Mouse (Mus musculus): ENCODE results near the gene Pias4. TPM values are rescaled to one million over a fixed set of nuclear protein-coding genes. Genes with fewer than 3 reads are reported as not detected.
"Not testable (repeated sequence)": the region's sequence is repeated elsewhere in the genome, so short reads cannot be mapped to it uniquely, and the experiment has no call there.

The Pias4 gene
- polyA plus RNA-seq (2016; fragmentation: Nextera tagmentation; extraction: Ambion mirVana): 57.7 and 62.1 TPM in 2 replicates

- peaks cover 26% of the 10 kb centered on the region for H3K4me1 ChIP-seq (replicated peaks)
- H3K4me2 ChIP-seq: peak within 1 kb of the TSS; percentile 92
- no peaks in the 10 kb centered on the region for H3K27me3 ChIP-seq
- H3K36me3 ChIP-seq: peaks cover 30% of the 10 kb centered on the region
- H3K27ac ChIP-seq: peak within 1 kb of the TSS; percentile 84
- H3K9me3 ChIP-seq: no peaks in the 10 kb centered on the region
- H3K4me3 ChIP-seq (replicated peaks): peak within 1 kb of the TSS; percentile 93
- under 1% methylated on average over 61 of the region's 64 CpGs for WGBS
- H3K9ac ChIP-seq (replicated peaks): peak within 1 kb of the TSS; percentile 85
- peak; percentile 74 for ATAC-seq (ENCODE audit: insufficient number of reproducible peaks, insufficient read depth, low FRiP score, low TSS enrichment, low read depth)
Observed at GRCm38 (mm10) chr10:81167200-81168086, at the start of gene Pias4. Gene Pias4 (minus strand): TSS chr10:81167923.

GRCm38 (mm10) chr10:81217267-81217666, 49.5 kb upstream of the Pias4 start:
- not testable (repeated sequence) for H3K4me1 ChIP-seq (replicated peaks); H3K4me3 ChIP-seq (replicated peaks); H3K9ac ChIP-seq (replicated peaks); H3K4me2 ChIP-seq; H3K36me3 ChIP-seq; H3K27ac ChIP-seq; H3K9me3 ChIP-seq; ATAC-seq (ENCODE audit: insufficient number of reproducible peaks, insufficient read depth, low FRiP score, low TSS enrichment, low read depth)
- WGBS: 4% methylated on average over 1 of the region's 1 CpGs
- peaks cover 13% of the 10 kb centered on the region for H3K27me3 ChIP-seq

- H3K27me3 ChIP-seq: peaks cover 13% of the 10 kb centered on the region
- no peak overlapping the region for H3K27ac ChIP-seq
- H3K4me2 ChIP-seq: no peak overlapping the region
- no peak for ATAC-seq (ENCODE audit: insufficient number of reproducible peaks, insufficient read depth, low FRiP score, low TSS enrichment, low read depth)
- no peaks in the 10 kb centered on the region for H3K4me1 ChIP-seq (replicated peaks)
- WGBS: 89% methylated on average over 6 of the region's 6 CpGs
- H3K9me3 ChIP-seq: no peaks in the 10 kb centered on the region; the same call in 1 of the 2 replicates
- H3K9ac ChIP-seq (replicated peaks): no peak overlapping the region
- H3K36me3 ChIP-seq: no peaks in the 10 kb centered on the region
- no peak overlapping the region for H3K4me3 ChIP-seq (replicated peaks)
Observed at GRCm38 (mm10) chr10:81216810-81217209, 49.1 kb upstream of the Pias4 start.

- no peaks in the 10 kb centered on the region for H3K36me3 ChIP-seq
- no peak overlapping the region for H3K27ac ChIP-seq
- no peaks in the 10 kb centered on the region; the same call in 1 of the 2 replicates for H3K9me3 ChIP-seq
- no peaks in the 10 kb centered on the region for H3K4me1 ChIP-seq (replicated peaks)
- no peak overlapping the region for H3K9ac ChIP-seq (replicated peaks)
- ATAC-seq (ENCODE audit: insufficient number of reproducible peaks, insufficient read depth, low FRiP score, low TSS enrichment, low read depth): no peak
- 83% methylated on average over 6 of the region's 6 CpGs for WGBS
- H3K27me3 ChIP-seq: peaks cover 13% of the 10 kb centered on the region
- H3K4me3 ChIP-seq (replicated peaks): no peak overlapping the region
- no peak overlapping the region for H3K4me2 ChIP-seq
Observed at GRCm38 (mm10) chr10:81216260-81216659, 48.5 kb upstream of the Pias4 start.

- 0 out of 2 replicates have a peak, but pooled peaks cover 2% of the 10 kb centered on the region for H3K27me3 ChIP-seq
- no peak overlapping the region for H3K4me3 ChIP-seq (replicated peaks)
- H3K4me2 ChIP-seq: no peak overlapping the region
- H3K4me1 ChIP-seq (replicated peaks): no peaks in the 10 kb centered on the region
- 94% methylated on average over 5 of the region's 5 CpGs for whole genome bisulfite sequencing
- ATAC-seq (ENCODE audit: insufficient number of reproducible peaks, insufficient read depth, low FRiP score, low TSS enrichment, low read depth): no peak
- H3K27ac ChIP-seq: no peak overlapping the region
- H3K9me3 ChIP-seq: peaks cover 5% of the 10 kb centered on the region
- H3K36me3 ChIP-seq: no peaks in the 10 kb centered on the region
- H3K9ac ChIP-seq (replicated peaks): no peak overlapping the region
Observed at GRCm38 (mm10) chr10:81210154-81210553, 42.4 kb upstream of the Pias4 start.

GRCm38 (mm10) chr10:81204137-81204536, 36.4 kb upstream of the Pias4 start:
- Histone ChIP-seq H3K4me1 (replicated peaks) (no peaks in the 10 kb centered on the region), H3K9ac (replicated peaks) (no peak overlapping the region), H3K9me3 (no peaks in the 10 kb centered on the region), H3K27me3 (peaks cover 19% of the 10 kb centered on the region), H3K4me2 (no peak overlapping the region), H3K27ac (no peak overlapping the region), H3K36me3 (no peaks in the 10 kb centered on the region), H3K4me3 (replicated peaks) (no peak overlapping the region)
- WGBS: 70% methylated on average over 4 of the region's 4 CpGs
- ATAC-seq (ENCODE audit: insufficient number of reproducible peaks, insufficient read depth, low FRiP score, low TSS enrichment, low read depth): no peak

- Histone ChIP-seq H3K9me3 (no peaks in the 10 kb centered on the region), H3K9ac (replicated peaks) (no peak overlapping the region), H3K4me3 (replicated peaks) (no peak overlapping the region), H3K27me3 (peaks cover 25% of the 10 kb centered on the region), H3K4me1 (replicated peaks) (no peaks in the 10 kb centered on the region), H3K27ac (no peak overlapping the region), H3K36me3 (no peaks in the 10 kb centered on the region), H3K4me2 (no peak overlapping the region)
- WGBS: 64% methylated on average over 8 of the region's 8 CpGs
- no peak for ATAC-seq (ENCODE audit: insufficient number of reproducible peaks, insufficient read depth, low FRiP score, low TSS enrichment, low read depth)
Observed at GRCm38 (mm10) chr10:81202978-81203720, 35.4 kb upstream of the Pias4 start.

GRCm38 (mm10) chr10:81201807-81202758, 34.4 kb upstream of the Pias4 start, which contains the start of gene Nmrk2:
Gene Nmrk2 (minus strand): TSS chr10:81202051.
- 56% methylated on average over 13 of the region's 13 CpGs for WGBS

GRCm38 (mm10) chr10:81200605-81201287, 33.0 kb upstream of the Pias4 start:
- Histone ChIP-seq H3K4me3 (replicated peaks) (no peak overlapping the region), H3K36me3 (no peaks in the 10 kb centered on the region), H3K4me2 (no peak overlapping the region), H3K4me1 (replicated peaks) (no peaks in the 10 kb centered on the region), H3K9ac (replicated peaks) (0 out of 2 replicates have a peak overlapping the region, but pooled peaks have one; percentile 23), H3K27me3 (peaks cover 44% of the 10 kb centered on the region), H3K27ac (no peak overlapping the region), H3K9me3 (no peaks in the 10 kb centered on the region)
- no peak for ATAC-seq (ENCODE audit: insufficient number of reproducible peaks, insufficient read depth, low FRiP score, low TSS enrichment, low read depth)
- WGBS: 73% methylated on average over 20 of the region's 20 CpGs

More at GRCm38 (mm10) chr10:81201807-81202758, 34.4 kb upstream of the Pias4 start, which contains the start of gene Nmrk2:
- ATAC-seq (ENCODE audit: insufficient number of reproducible peaks, insufficient read depth, low FRiP score, low TSS enrichment, low read depth): no peak
- Histone ChIP-seq H3K4me1 (replicated peaks) (no peaks in the 10 kb centered on the region), H3K9me3 (no peaks in the 10 kb centered on the region), H3K36me3 (no peaks in the 10 kb centered on the region), H3K4me3 (replicated peaks) (no peak within 1 kb of the TSS), H3K27me3 (peaks cover 30% of the 10 kb centered on the region), H3K4me2 (no peak within 1 kb of the TSS), H3K9ac (replicated peaks) (no peak within 1 kb of the TSS), H3K27ac (no peak within 1 kb of the TSS)

GRCm38 (mm10) chr10:81200141-81200540, 32.4 kb upstream of the Pias4 start:
- Histone ChIP-seq H3K4me3 (replicated peaks) (no peak overlapping the region), H3K4me2 (no peak overlapping the region), H3K4me1 (replicated peaks) (no peaks in the 10 kb centered on the region), H3K9ac (replicated peaks) (peak overlapping the region; percentile 23; the same call in 1 of the 2 replicates), H3K27ac (no peak overlapping the region), H3K27me3 (peaks cover 47% of the 10 kb centered on the region), H3K36me3 (no peaks in the 10 kb centered on the region), H3K9me3 (no peaks in the 10 kb centered on the region)
- WGBS: 86% methylated on average over 13 of the region's 13 CpGs
- no peak for ATAC-seq (ENCODE audit: insufficient number of reproducible peaks, insufficient read depth, low FRiP score, low TSS enrichment, low read depth)

Data from limb, embryonic 12.5 days (tissue).